Mouse (Mus musculus): ENCODE data around the gene Uhrf1bp1l. TPM values are rescaled to one million over a fixed set of nuclear protein-coding genes. Genes with fewer than 3 reads are reported as not detected.

Gene Uhrf1bp1l
- total RNA-seq, 2 experiments from 2014 or later: 8.9 to 13.6 TPM

DNA sequence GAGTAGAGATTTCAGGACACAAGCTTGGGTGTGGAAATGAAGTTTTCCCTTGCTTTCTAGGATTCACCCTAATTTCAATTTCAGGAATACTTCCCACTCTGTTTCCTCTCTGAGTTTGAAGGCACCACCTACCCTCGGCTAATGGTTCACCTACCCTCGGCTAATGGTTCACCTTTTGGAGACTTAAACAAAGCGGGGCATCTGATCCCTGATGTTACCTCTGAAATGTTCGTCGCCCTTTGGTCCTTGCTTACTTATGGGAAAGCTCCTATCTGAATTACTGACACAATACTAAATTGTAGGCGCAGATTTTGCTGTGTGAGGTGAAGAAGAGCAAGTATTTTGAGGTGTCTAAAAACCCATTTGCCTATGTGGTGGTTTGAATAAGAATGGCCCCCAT, 106.2 kb downstream of the Uhrf1bp1l start:
- no peak for DNase-seq

DNA sequence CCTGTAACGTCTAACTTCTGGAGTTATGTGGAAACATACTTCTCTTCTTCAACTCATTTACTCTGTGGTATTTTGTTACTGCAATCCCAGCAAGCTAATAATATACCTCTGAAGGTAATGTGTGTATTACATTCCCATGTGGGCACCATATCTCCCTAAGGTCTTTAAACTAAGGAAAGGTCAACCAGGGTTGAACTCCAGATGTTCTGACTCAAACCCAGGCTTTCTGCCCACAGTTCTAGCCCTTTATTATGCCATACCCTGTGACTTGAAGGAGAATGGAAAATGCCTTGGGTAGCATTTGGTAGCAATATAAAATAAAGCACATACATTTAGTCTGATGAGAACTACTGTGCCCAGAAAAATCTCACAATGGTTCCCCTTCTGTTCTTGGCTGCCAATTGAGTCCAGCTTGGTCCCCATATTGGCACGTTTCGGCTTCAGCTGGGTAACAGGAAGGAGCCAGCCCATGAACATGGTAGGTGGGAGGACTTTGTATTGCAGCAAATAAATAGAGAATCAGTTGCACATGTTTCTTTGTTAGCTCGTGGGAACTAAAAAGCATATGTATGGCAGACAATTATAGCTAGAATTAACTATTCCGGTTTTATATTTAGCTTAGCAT, 110.6 kb downstream of the Uhrf1bp1l start:
- no peak for DNase-seq

DNA sequence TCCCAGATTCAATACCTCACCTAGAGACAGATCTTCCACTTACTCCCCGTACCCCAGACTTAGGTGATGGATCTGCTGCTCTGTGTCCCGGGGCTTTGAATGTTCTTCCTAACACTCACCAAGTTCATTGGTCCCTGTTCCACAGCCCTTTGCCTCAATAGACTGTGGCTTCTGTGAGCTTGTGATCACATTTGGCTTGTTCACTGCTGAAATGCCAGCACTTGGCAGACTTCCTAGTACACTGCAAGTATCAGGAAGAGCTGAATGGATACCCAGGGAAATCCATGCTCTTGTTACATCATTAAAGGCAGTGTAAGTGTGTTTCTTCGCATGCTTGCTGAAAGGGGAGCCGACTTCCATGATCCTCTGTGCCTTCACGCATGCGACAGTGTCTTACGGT, 111.5 kb downstream of the Uhrf1bp1l start:
- DNase-seq: no peak

DNA sequence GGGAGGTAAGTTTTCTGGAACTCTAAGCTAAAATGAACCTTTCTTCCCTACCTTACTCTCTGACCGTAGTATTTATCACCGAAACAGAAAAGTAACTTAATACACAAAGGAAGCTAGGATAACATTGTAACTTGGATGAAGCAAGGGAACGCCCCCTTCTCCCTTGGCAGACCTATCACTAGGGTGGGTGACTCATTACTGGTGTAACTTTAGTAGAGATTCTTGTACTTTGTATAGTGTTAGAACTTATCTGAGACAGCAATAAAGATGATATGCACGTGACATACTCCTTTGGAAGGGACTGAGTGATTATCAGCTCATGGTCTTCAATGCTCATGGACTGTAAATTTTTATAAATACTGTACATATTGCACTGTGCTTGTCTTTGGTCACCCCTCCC, 123.4 kb downstream of the Uhrf1bp1l start:
- no peak for DNase-seq

DNA sequence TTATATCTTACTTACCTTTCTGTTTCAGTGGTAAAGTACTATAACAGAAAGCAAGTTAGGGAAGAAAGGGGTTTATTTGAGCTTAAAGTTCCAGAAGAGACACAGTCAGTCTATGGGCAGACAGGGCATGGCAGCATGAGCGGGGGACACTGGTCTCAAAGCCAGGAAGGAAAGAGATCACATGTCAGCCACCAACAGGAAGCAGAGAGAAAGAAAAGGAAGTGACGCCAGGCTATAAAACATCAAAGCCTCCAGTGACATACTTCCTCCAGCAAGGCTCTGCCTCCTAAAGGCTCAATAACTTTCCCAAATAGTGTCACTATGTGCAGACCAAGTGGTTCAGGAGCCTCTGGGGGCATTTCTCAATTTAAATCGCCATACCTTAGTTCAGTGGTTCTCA, 124.0 kb downstream of the Uhrf1bp1l start:
- DNase-seq: no peak

Other genes starting within 250 kb of the Uhrf1bp1l start
- not detected for gene Nr1h4, start 211.4 kb upstream of the Uhrf1bp1l start, total RNA-seq (2021)
- gene Slc17a8, start 123.7 kb upstream of the Uhrf1bp1l start, total RNA-seq (2021): under 1 TPM; 0.09 to 0.32 TPM
- 10 to 100 TPM; 11.0 to 13.2 TPM for gene Scyl2, start 58.7 kb upstream of the Uhrf1bp1l start, total RNA-seq (2021)
- gene Actr6, start 12.7 kb upstream of the Uhrf1bp1l start, total RNA-seq (2021): 1 to 10 TPM; 5.8 to 6.1 TPM
- gene Anks1b, start 128.5 kb downstream of the Uhrf1bp1l start, total RNA-seq (2021): 1 to 10 TPM in 1 of 2 experiments, under 1 TPM in 1; 0.82 to 1.6 TPM

Measured in gastrocnemius, postnatal 10 days (tissue).